Mouse (Mus musculus): ENCODE measurements around the gene Gm45716. TPM values are rescaled to one million over a fixed set of nuclear protein-coding genes. Genes with fewer than 3 reads are reported as not detected.

Gm45716 gene
- polyA plus RNA-seq, 1 experiment from 2014 or later, result 15.4 TPM

DNA sequence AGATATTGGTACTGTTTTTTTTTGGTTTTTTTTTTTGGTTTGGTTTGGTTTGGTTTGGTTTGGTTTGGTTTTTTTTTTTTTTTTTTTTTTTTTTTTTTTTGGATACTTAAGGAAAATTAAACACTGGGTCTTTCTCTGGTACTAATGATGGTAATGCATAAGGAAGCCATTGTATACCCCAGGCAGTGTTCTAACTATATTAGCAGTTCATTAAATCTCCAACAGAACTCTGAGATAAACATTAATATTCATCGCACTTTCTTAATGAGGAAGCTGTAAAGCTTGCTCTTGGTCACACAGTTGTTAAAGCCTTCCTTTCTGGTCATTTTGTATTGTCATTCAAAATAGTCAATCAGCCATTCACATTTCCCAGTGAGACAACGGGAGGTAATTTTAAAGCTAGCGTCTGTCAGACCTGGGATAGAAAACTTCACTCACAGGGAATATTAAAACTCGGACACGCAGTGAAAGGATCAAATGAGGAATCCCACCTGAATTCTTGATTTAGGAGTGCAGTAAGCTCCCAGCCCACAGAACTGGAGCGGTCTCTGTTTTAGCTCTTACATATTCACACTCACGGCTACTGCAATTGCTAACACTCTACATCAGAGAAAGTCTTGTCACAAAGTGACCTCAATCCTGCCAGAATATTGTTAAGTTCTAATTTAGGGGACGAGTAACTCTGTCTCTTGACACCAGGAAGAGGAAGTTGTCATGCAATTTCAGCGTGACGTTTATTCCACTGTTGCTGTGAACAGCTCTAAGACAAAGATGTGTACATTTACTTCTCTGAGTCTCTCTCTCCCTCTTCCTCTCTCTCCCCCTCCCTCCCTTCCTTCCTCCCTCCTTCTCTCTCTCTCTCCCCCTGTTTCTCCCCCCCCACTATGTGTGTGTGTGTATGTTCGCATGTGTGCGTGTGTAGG is 39.8 kb downstream of the Gm45716 start:
- no peak overlapping the region for H3K27ac ChIP-seq (replicated peaks)
- H3K36me3 ChIP-seq, result no peaks in the 10 kb centered on the region
- no peaks in the 10 kb centered on the region for H3K27me3 ChIP-seq (ENCODE audit: low read depth, poor library complexity, severe bottlenecking)
- H3K9me3 ChIP-seq (replicated peaks), result no peaks in the 10 kb centered on the region
- H3K4me3 ChIP-seq, result no peak overlapping the region
- 82% methylated on average over 12 of the region's 12 CpGs for WGBS
- H3K4me1 ChIP-seq, result peaks cover 11% of the 10 kb centered on the region
- DNase-seq (ENCODE audit: low spot score), result no peak

DNA sequence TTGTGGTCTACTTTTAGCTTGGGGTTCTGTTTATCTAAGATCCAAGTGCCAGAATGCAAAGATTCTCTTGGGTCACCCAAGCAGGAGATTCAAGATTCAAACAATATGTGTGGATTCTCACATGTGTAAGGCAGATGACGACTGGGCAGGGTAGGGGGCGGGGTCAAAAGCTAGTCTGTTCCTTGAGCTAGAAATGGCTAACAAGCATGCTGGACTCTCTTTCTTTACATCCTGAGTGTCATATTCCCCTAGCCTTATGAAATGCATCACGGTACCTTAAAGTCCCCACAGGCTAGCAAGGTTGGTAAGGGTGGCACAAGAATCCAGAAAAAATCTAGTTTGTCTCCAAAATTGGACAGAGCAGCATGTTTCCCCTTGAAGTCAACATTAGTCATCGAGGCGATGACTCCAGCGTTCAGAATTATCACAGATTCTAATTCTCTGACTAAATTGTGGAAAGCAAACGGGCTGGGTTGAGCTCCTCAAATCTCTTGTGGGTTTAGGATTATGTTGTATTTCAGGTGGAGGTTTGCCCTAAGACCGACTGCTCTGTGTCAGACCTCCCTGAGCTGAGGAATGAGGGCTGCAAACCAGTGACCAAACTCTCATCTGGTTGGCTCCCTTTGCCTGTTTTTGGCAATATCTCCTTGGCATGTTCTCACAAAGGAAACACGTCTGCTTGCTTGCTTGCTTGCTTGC is 40.9 kb downstream of the Gm45716 start:
- 85% methylated on average over 9 of the region's 9 CpGs for WGBS
- no peaks in the 10 kb centered on the region for H3K9me3 ChIP-seq (replicated peaks)

GRCm38 (mm10) chr11:90229800-90230199 is 42.3 kb downstream of the Gm45716 start:
- Histone ChIP-seq H3K27me3 (ENCODE audit: low read depth, poor library complexity, severe bottlenecking) (no peaks in the 10 kb centered on the region), H3K9me3 (replicated peaks) (no peaks in the 10 kb centered on the region), H3K36me3 (no peaks in the 10 kb centered on the region), H3K4me3 (no peak overlapping the region), H3K27ac (replicated peaks) (no peak overlapping the region), H3K4me1 (peaks cover 14% of the 10 kb centered on the region)
- no peak for DNase-seq (ENCODE audit: low spot score)

More for the DNA sequence above, 40.9 kb downstream of the Gm45716 start:
- Histone ChIP-seq H3K27ac (replicated peaks) (no peak overlapping the region), H3K4me1 (peaks cover 14% of the 10 kb centered on the region), H3K27me3 (ENCODE audit: low read depth, poor library complexity, severe bottlenecking) (no peaks in the 10 kb centered on the region), H3K36me3 (no peaks in the 10 kb centered on the region), H3K4me3 (no peak overlapping the region)
- no peak for DNase-seq (ENCODE audit: low spot score)

DNA sequence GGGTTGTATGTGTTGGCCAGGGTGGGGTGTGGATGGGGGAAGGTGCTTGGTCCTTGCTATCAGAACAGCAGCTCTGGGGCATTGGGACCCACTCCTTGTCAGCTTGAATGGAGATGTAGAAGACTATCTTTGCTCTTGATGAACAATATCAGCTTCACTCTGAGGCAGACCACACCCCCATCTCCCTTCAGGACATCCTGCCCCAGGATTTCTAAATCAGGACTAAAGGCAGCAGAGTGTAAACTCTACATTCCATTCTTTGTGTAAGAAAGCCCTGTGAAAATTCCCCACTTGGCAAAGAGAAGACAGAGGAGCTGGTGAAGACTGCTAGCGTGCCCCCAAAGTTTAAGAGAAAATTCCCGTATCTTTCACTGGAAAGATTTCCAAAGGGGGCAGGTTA is 43.2 kb downstream of the Gm45716 start:
- Histone ChIP-seq H3K4me3 (no peak overlapping the region), H3K36me3 (no peaks in the 10 kb centered on the region), H3K27ac (replicated peaks) (no peak overlapping the region), H3K9me3 (replicated peaks) (no peaks in the 10 kb centered on the region), H3K4me1 (peaks cover 14% of the 10 kb centered on the region), H3K27me3 (ENCODE audit: low read depth, poor library complexity, severe bottlenecking) (no peaks in the 10 kb centered on the region)
- DNase-seq (ENCODE audit: low spot score), result no peak
- 77% methylated on average over 2 of the region's 2 CpGs for WGBS

DNA sequence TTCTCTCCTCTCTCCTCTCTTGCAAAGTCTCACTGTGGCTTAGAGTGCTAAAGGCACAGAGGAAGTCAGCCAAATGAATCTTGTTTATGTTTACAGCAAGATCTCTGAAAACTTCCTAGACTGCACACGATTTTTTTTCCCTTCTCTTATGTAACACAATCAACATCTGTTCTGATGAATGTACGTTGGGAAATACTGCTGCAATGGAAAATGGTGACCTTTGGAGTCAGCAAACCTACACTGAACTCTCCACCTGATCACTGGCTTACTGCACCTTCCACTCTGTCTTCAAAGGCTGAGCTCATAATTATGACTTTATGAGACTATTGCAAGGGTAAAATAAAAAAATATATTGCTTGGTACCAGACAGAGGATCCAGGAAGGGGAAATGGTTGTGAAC is 44.1 kb downstream of the Gm45716 start:
- Histone ChIP-seq H3K27me3 (ENCODE audit: low read depth, poor library complexity, severe bottlenecking) (no peaks in the 10 kb centered on the region), H3K27ac (replicated peaks) (no peak overlapping the region), H3K4me3 (no peak overlapping the region), H3K9me3 (replicated peaks) (no peaks in the 10 kb centered on the region), H3K4me1 (peaks cover 14% of the 10 kb centered on the region), H3K36me3 (no peaks in the 10 kb centered on the region)
- DNase-seq (ENCODE audit: low spot score), result no peak
- WGBS, result 69% methylated on average over 2 of the region's 2 CpGs

DNA sequence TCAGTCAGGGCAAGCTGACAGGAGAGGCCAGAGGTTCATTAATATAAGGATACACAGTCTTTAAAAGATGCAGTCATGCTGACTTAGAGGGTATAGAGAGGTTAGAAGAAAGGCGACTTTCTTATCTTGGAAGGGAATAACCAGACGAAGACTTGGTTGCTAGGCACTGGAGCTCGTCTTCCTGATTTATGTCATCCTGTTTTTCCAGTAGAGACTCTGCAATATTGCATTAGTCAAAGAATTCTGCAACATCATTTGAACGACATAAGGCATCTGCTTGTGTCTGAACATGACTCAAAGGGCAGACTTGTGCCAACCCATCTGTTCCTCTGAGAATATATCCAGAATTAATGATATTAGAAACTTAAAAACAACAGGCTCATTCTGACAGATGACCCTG is 45.2 kb downstream of the Gm45716 start:
- Histone ChIP-seq H3K4me3 (no peak overlapping the region), H3K27me3 (ENCODE audit: low read depth, poor library complexity, severe bottlenecking) (no peaks in the 10 kb centered on the region), H3K9me3 (replicated peaks) (no peaks in the 10 kb centered on the region), H3K4me1 (peaks cover 16% of the 10 kb centered on the region), H3K36me3 (no peaks in the 10 kb centered on the region), H3K27ac (replicated peaks) (no peak overlapping the region)
- DNase-seq (ENCODE audit: low spot score), result no peak
- 79% methylated on average over 4 of the region's 4 CpGs for WGBS

- H3K27ac ChIP-seq (replicated peaks), result no peak overlapping the region
- WGBS, result 89% methylated on average over 5 of the region's 5 CpGs
- no peaks in the 10 kb centered on the region for H3K9me3 ChIP-seq (replicated peaks)
- H3K36me3 ChIP-seq, result no peaks in the 10 kb centered on the region
- H3K27me3 ChIP-seq (ENCODE audit: low read depth, poor library complexity, severe bottlenecking), result no peaks in the 10 kb centered on the region
- peaks cover 23% of the 10 kb centered on the region for H3K4me1 ChIP-seq
- no peak overlapping the region for H3K4me3 ChIP-seq
- no peak for DNase-seq (ENCODE audit: low spot score)
Observed at GRCm38 (mm10) chr11:90235221-90235620, 47.7 kb downstream of the Gm45716 start.

GRCm38 (mm10) chr11:90237616-90238015 is 50.1 kb downstream of the Gm45716 start:
- no peak for DNase-seq (ENCODE audit: low spot score)
- 72% methylated on average over 5 of the region's 5 CpGs for WGBS

GRCm38 (mm10) chr11:90238657-90239056 is 51.2 kb downstream of the Gm45716 start:
- peaks cover 21% of the 10 kb centered on the region for H3K4me1 ChIP-seq
- H3K27me3 ChIP-seq (ENCODE audit: low read depth, poor library complexity, severe bottlenecking), result no peaks in the 10 kb centered on the region
- WGBS, result 41% methylated on average over 2 of the region's 2 CpGs
- no peaks in the 10 kb centered on the region for H3K9me3 ChIP-seq (replicated peaks)
- H3K4me3 ChIP-seq, result no peak overlapping the region
- H3K27ac ChIP-seq (replicated peaks), result no peak overlapping the region
- DNase-seq (ENCODE audit: low spot score), result no peak
- no peaks in the 10 kb centered on the region for H3K36me3 ChIP-seq

More at GRCm38 (mm10) chr11:90237616-90238015, 50.1 kb downstream of the Gm45716 start:
- no peak overlapping the region for H3K27ac ChIP-seq (replicated peaks)
- H3K4me3 ChIP-seq, result no peak overlapping the region
- no peaks in the 10 kb centered on the region for H3K27me3 ChIP-seq (ENCODE audit: low read depth, poor library complexity, severe bottlenecking)
- no peaks in the 10 kb centered on the region for H3K36me3 ChIP-seq
- no peaks in the 10 kb centered on the region for H3K9me3 ChIP-seq (replicated peaks)
- peaks cover 21% of the 10 kb centered on the region for H3K4me1 ChIP-seq

- no peak for DNase-seq (ENCODE audit: low spot score)
- H3K4me3 ChIP-seq, result no peak overlapping the region
- H3K36me3 ChIP-seq, result no peaks in the 10 kb centered on the region
- no peaks in the 10 kb centered on the region for H3K9me3 ChIP-seq (replicated peaks)
- H3K27ac ChIP-seq (replicated peaks), result no peak overlapping the region
- peaks cover 21% of the 10 kb centered on the region for H3K4me1 ChIP-seq
- 30% methylated on average over 6 of the region's 6 CpGs for WGBS
- H3K27me3 ChIP-seq (ENCODE audit: low read depth, poor library complexity, severe bottlenecking), result no peaks in the 10 kb centered on the region
Observed at GRCm38 (mm10) chr11:90240652-90241330, 53.3 kb downstream of the Gm45716 start.

GRCm38 (mm10) chr11:90241874-90242273 is 54.4 kb downstream of the Gm45716 start:
- Histone ChIP-seq H3K27me3 (ENCODE audit: low read depth, poor library complexity, severe bottlenecking) (no peaks in the 10 kb centered on the region), H3K36me3 (no peaks in the 10 kb centered on the region), H3K4me3 (no peak overlapping the region), H3K4me1 (peaks cover 21% of the 10 kb centered on the region), H3K27ac (replicated peaks) (no peak overlapping the region), H3K9me3 (replicated peaks) (no peaks in the 10 kb centered on the region)
- 93% methylated on average over 2 of the region's 2 CpGs for WGBS
- no peak for DNase-seq (ENCODE audit: low spot score)

- 96% methylated on average over 2 of the region's 2 CpGs for WGBS
- no peaks in the 10 kb centered on the region for H3K36me3 ChIP-seq
- H3K4me1 ChIP-seq, result peaks cover 10% of the 10 kb centered on the region
- no peak for DNase-seq (ENCODE audit: low spot score)
- no peaks in the 10 kb centered on the region for H3K9me3 ChIP-seq (replicated peaks)
- H3K27ac ChIP-seq (replicated peaks), result no peak overlapping the region
- H3K4me3 ChIP-seq, result no peak overlapping the region
- no peaks in the 10 kb centered on the region for H3K27me3 ChIP-seq (ENCODE audit: low read depth, poor library complexity, severe bottlenecking)
Observed at GRCm38 (mm10) chr11:90243300-90243699, 55.8 kb downstream of the Gm45716 start.
